Mouse (Mus musculus): ENCODE measurements at regions not wholly inside any gene's neighbourhood (a gene's known extent, or its start where the extent isn't known, plus 50 kb on each side); places are given as distances from the start of the nearest gene placed in this dataset.

- TF ChIP-seq CTCF (IDR thresholded peaks at IDR 0.05; ENCODE audit: extremely low read depth, insufficient read length, insufficient replicate concordance, low read depth, low read length) (no peak), POLR2A (IDR thresholded peaks at IDR 0.05; ENCODE audit: low read depth, low read length) (no peak)
Observed at GRCm38 (mm10) chr13:6060229-6060845, 199.1 kb downstream of the Klf6 start.
